Mouse (Mus musculus): ENCODE results near the gene Gm45140. TPM values are rescaled to one million over a fixed set of nuclear protein-coding genes. Genes with fewer than 3 reads are reported as not detected.

Gene Gm45140
- polyA plus RNA-seq, 1 experiment from 2014 or later = 4.2 TPM

- no peaks in the 10 kb centered on the region for H3K9me3 ChIP-seq
- H3K36me3 ChIP-seq = no peaks in the 10 kb centered on the region
- no peaks in the 10 kb centered on the region for H3K4me1 ChIP-seq
- no peak overlapping the region for H3K4me3 ChIP-seq (replicated peaks)
- WGBS = 64% methylated on average over 4 of the region's 4 CpGs
- H3K27ac ChIP-seq = no peak overlapping the region
- H3K27me3 ChIP-seq (replicated peaks) = no peaks in the 10 kb centered on the region
- no peak overlapping the region for H3K9ac ChIP-seq
- no peak overlapping the region for H3K4me2 ChIP-seq
- peak; percentile 91; the same call in 1 of the 2 replicates for ATAC-seq (ENCODE audit: insufficient read depth, low FRiP score, low read depth)
These were observed 72.0 kb downstream of the Gm45140 start for GRCm38 (mm10) chr6:87763376-87764280.

- H3K4me2 ChIP-seq = no peak overlapping the region
- no peaks in the 10 kb centered on the region for H3K4me1 ChIP-seq
- ATAC-seq (ENCODE audit: insufficient read depth, low FRiP score, low read depth) = no peak
- H3K4me3 ChIP-seq (replicated peaks) = no peak overlapping the region
- WGBS = 82% methylated on average over 5 of the region's 5 CpGs
- H3K9ac ChIP-seq = no peak overlapping the region
- H3K27me3 ChIP-seq (replicated peaks) = no peaks in the 10 kb centered on the region
- no peaks in the 10 kb centered on the region for H3K36me3 ChIP-seq
- H3K27ac ChIP-seq = no peak overlapping the region
- H3K9me3 ChIP-seq = no peaks in the 10 kb centered on the region
These were observed 73.4 kb downstream of the Gm45140 start for GRCm38 (mm10) chr6:87762161-87762560.

GRCm38 (mm10) chr6:87759850-87760249 lies 75.7 kb downstream of the Gm45140 start:
- Histone ChIP-seq H3K4me1 (no peaks in the 10 kb centered on the region), H3K27ac (no peak overlapping the region), H3K27me3 (replicated peaks) (no peaks in the 10 kb centered on the region), H3K9ac (no peak overlapping the region), H3K4me2 (no peak overlapping the region), H3K36me3 (no peaks in the 10 kb centered on the region), H3K4me3 (replicated peaks) (no peak overlapping the region), H3K9me3 (no peaks in the 10 kb centered on the region)
- WGBS = 47% methylated on average over 3 of the region's 3 CpGs
- ATAC-seq (ENCODE audit: insufficient read depth, low FRiP score, low read depth) = no peak

DNA sequence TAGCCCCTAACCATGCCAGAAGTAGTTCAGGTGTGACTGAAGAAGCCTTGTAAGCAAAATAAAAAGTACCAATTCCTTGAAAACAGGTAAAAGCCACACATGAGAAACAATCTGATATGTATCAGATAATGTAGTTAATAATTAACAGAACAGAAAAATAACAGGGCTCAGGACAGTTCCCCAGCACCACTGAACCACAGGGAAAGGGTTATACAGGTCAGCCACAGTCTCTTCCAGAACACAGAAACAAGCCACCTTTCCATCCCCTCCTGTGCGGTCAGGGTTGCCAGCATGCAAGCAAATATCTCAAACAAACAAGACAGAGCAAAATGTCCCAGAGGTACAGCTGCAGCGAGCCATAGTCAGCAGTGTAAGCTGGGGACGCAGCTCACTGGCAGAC lies 76.2 kb downstream of the Gm45140 start:
- no peak overlapping the region for H3K9ac ChIP-seq
- no peaks in the 10 kb centered on the region for H3K9me3 ChIP-seq
- no peaks in the 10 kb centered on the region for H3K4me1 ChIP-seq
- no peak for ATAC-seq (ENCODE audit: insufficient read depth, low FRiP score, low read depth)
- 47% methylated on average over 3 of the region's 3 CpGs for WGBS
- H3K27ac ChIP-seq = no peak overlapping the region
- H3K36me3 ChIP-seq = no peaks in the 10 kb centered on the region
- H3K4me3 ChIP-seq (replicated peaks) = no peak overlapping the region
- H3K27me3 ChIP-seq (replicated peaks) = no peaks in the 10 kb centered on the region
- no peak overlapping the region for H3K4me2 ChIP-seq

GRCm38 (mm10) chr6:87756896-87757295 lies 78.7 kb downstream of the Gm45140 start:
- no peak overlapping the region for H3K4me3 ChIP-seq (replicated peaks)
- no peaks in the 10 kb centered on the region for H3K9me3 ChIP-seq
- H3K4me1 ChIP-seq = no peaks in the 10 kb centered on the region
- no peaks in the 10 kb centered on the region for H3K27me3 ChIP-seq (replicated peaks)
- 91% methylated on average over 8 of the region's 8 CpGs for WGBS
- no peak overlapping the region for H3K4me2 ChIP-seq
- no peak overlapping the region for H3K9ac ChIP-seq
- no peak for ATAC-seq (ENCODE audit: insufficient read depth, low FRiP score, low read depth)
- H3K36me3 ChIP-seq = no peaks in the 10 kb centered on the region
- no peak overlapping the region for H3K27ac ChIP-seq

DNA sequence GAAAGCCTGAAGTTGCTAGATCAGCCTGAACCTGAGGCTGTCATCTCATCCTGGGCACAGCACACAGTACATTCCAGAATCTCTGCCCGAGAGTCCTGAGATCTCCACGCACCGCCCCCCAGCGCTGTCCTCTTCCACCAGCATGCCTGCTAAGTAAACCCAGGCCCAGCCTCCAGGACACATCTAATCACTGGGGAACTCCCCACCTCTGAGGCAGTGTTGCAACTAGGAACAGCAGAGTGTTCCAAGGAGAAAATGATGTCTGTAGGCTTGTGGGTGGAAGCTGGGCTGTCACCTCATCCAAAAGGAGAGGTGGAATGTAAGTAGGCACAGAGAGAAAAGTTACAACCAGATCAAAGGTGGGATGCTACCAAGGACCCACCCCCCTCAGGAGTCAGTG lies 80.4 kb downstream of the Gm45140 start:
- H3K27ac ChIP-seq = no peak overlapping the region
- ATAC-seq (ENCODE audit: insufficient read depth, low FRiP score, low read depth) = no peak
- no peaks in the 10 kb centered on the region for H3K9me3 ChIP-seq
- H3K27me3 ChIP-seq (replicated peaks) = no peaks in the 10 kb centered on the region
- H3K4me1 ChIP-seq = no peaks in the 10 kb centered on the region
- no peaks in the 10 kb centered on the region for H3K36me3 ChIP-seq
- WGBS = 85% methylated on average over 4 of the region's 4 CpGs
- H3K4me3 ChIP-seq (replicated peaks) = no peak overlapping the region
- no peak overlapping the region for H3K4me2 ChIP-seq
- no peak overlapping the region for H3K9ac ChIP-seq

GRCm38 (mm10) chr6:87751574-87751973 lies 84.0 kb downstream of the Gm45140 start:
- ATAC-seq (ENCODE audit: insufficient read depth, low FRiP score, low read depth) = no peak
- H3K27ac ChIP-seq = no peak overlapping the region
- no peak overlapping the region for H3K4me3 ChIP-seq (replicated peaks)
- no peaks in the 10 kb centered on the region for H3K27me3 ChIP-seq (replicated peaks)
- H3K4me2 ChIP-seq = no peak overlapping the region
- no peak overlapping the region for H3K9ac ChIP-seq
- WGBS = 87% methylated on average over 6 of the region's 6 CpGs
- no peaks in the 10 kb centered on the region for H3K36me3 ChIP-seq
- peaks cover 6% of the 10 kb centered on the region; the same call in 1 of the 2 replicates for H3K4me1 ChIP-seq
- H3K9me3 ChIP-seq = no peaks in the 10 kb centered on the region

GRCm38 (mm10) chr6:87750184-87750910 lies 85.2 kb downstream of the Gm45140 start:
- no peak overlapping the region for H3K4me3 ChIP-seq (replicated peaks)
- H3K4me2 ChIP-seq = no peak overlapping the region
- no peaks in the 10 kb centered on the region for H3K9me3 ChIP-seq
- peaks cover 11% of the 10 kb centered on the region for H3K4me1 ChIP-seq
- no peaks in the 10 kb centered on the region for H3K27me3 ChIP-seq (replicated peaks)
- ATAC-seq (ENCODE audit: insufficient read depth, low FRiP score, low read depth) = no peak
- H3K9ac ChIP-seq = no peak overlapping the region
- WGBS = 88% methylated on average over 8 of the region's 8 CpGs
- H3K27ac ChIP-seq = no peak overlapping the region
- no peaks in the 10 kb centered on the region for H3K36me3 ChIP-seq

DNA sequence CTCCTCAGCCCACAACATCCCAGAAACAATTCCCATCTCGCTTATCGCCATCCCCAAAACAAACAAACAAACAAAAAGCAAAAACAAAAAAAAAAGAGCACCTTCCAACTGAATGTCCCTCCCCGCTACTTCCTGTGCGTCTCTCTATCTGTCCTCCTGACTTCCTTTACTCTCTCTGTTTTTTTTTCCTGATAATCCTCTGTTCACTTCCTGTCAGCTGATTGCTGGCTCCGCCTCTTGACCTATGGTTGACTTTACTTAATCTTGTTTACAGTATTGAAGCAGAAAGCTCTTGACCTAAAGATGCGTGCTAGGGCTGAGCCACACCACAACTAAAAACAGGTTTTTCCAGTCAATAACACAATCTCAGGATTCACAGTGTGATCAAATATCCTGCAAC lies 87.1 kb downstream of the Gm45140 start:
- Histone ChIP-seq H3K27ac (no peak overlapping the region), H3K9ac (no peak overlapping the region), H3K4me3 (replicated peaks) (no peak overlapping the region), H3K36me3 (no peaks in the 10 kb centered on the region), H3K9me3 (no peaks in the 10 kb centered on the region), H3K4me2 (no peak overlapping the region), H3K27me3 (replicated peaks) (no peaks in the 10 kb centered on the region), H3K4me1 (peaks cover 11% of the 10 kb centered on the region)
- ATAC-seq (ENCODE audit: insufficient read depth, low FRiP score, low read depth) = no peak
- WGBS = 77% methylated on average over 6 of the region's 6 CpGs

- no peaks in the 10 kb centered on the region for H3K9me3 ChIP-seq
- no peak for ATAC-seq (ENCODE audit: insufficient read depth, low FRiP score, low read depth)
- H3K4me2 ChIP-seq = no peak overlapping the region
- no peak overlapping the region for H3K9ac ChIP-seq
- no peaks in the 10 kb centered on the region for H3K27me3 ChIP-seq (replicated peaks)
- no peak overlapping the region for H3K27ac ChIP-seq
- no peak overlapping the region for H3K4me3 ChIP-seq (replicated peaks)
- H3K36me3 ChIP-seq = no peaks in the 10 kb centered on the region
- peaks cover 11% of the 10 kb centered on the region for H3K4me1 ChIP-seq
- 81% methylated on average over 2 of the region's 2 CpGs for WGBS
These were observed 87.5 kb downstream of the Gm45140 start for GRCm38 (mm10) chr6:87748078-87748477.

- H3K9ac ChIP-seq = no peak overlapping the region
- WGBS = 45% methylated on average over 2 of the region's 2 CpGs
- ATAC-seq (ENCODE audit: insufficient read depth, low FRiP score, low read depth) = peak; percentile 65; the same call in 1 of the 2 replicates
- no peaks in the 10 kb centered on the region for H3K27me3 ChIP-seq (replicated peaks)
- H3K4me3 ChIP-seq (replicated peaks) = no peak overlapping the region
- H3K27ac ChIP-seq = peak overlapping the region; percentile 48; the same call in 1 of the 2 replicates
- H3K36me3 ChIP-seq = no peaks in the 10 kb centered on the region
- no peak overlapping the region for H3K4me2 ChIP-seq
- no peaks in the 10 kb centered on the region for H3K9me3 ChIP-seq
- H3K4me1 ChIP-seq = peaks cover 11% of the 10 kb centered on the region
These were observed 88.7 kb downstream of the Gm45140 start for GRCm38 (mm10) chr6:87746849-87747248.

DNA sequence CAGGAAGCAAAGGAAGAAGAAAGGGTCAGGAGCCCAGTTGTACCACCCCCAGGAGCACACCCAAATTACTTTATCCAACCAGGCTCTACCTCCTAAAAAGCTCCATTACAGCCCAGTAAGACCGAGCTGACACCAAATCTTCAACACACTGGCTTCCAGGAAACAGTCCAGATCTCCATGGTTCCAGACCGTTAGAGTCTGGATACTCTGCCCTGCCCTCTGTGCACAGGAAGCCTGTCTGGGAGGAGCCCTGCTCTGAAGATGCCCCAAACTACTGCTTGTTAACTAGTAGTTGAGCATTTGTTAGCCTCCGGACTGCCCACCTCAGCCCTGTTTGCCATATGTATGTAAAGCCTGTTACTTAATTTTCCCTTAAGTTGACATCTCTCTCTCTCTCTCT lies 89.5 kb downstream of the Gm45140 start:
- no peaks in the 10 kb centered on the region for H3K27me3 ChIP-seq (replicated peaks)
- no peak overlapping the region for H3K27ac ChIP-seq
- H3K4me1 ChIP-seq = peaks cover 11% of the 10 kb centered on the region
- 44% methylated on average over 3 of the region's 3 CpGs for WGBS
- no peaks in the 10 kb centered on the region for H3K36me3 ChIP-seq
- no peak overlapping the region for H3K9ac ChIP-seq
- ATAC-seq (ENCODE audit: insufficient read depth, low FRiP score, low read depth) = no peak
- H3K4me3 ChIP-seq (replicated peaks) = no peak overlapping the region
- H3K9me3 ChIP-seq = no peaks in the 10 kb centered on the region
- H3K4me2 ChIP-seq = no peak overlapping the region
